Mouse (Mus musculus): ENCODE measurements around the gene Gadd45g.

DNA sequence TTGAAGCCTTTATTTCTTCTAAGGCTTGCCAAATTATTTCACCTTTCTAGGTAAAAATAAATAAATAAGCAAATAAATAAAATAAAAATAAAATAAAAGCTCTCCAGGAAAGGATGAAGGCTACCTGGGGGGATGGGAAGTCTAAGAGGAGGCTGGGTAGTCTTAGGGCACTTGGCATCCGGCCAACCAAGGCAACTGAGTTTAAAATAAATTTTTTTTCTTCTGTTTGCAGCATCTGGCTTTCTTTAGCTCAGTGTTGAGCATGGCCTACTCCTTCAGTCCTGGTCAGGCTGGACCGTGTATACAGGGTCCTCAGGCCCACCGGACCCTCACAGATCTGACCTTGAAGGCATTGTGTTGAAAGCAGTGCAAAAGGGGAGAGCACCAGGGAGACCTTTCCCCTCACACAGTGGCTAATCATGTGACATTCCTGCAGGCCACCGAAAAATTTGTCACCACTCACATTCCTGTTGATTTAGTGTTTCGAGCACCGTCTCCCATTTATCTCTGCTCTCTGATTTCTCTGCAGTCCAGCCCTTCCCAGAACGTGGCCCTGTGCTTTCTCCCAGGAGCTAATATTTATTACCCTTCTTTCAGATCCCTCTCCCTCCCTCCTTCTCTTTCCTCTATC lies 6.2 kb downstream of the Gadd45g start:
- no peak for TF ChIP-seq CTCF (IDR thresholded peaks at IDR 0.05; ENCODE audit: borderline replicate concordance, insufficient read depth, low read length)
- no peak for TF ChIP-seq POLR2A (IDR thresholded peaks at IDR 0.05; ENCODE audit: low read depth, low read length)
